Mouse (Mus musculus) spleen, postnatal 10 days (tissue): ENCODE measurements at regions not wholly inside any gene's neighbourhood (a gene's known extent, or its start where the extent isn't known, plus 50 kb on each side); places are given as distances from the start of the nearest gene placed in this dataset.

ENCODE experiments used
- DNase-seq, 2 experiments: peaks; one replicate each; pipeline ENCODE4 v3.0.0; 2021 to 2022; ENCODE audit warnings: low spot score in 2 of 2

- DNase-seq = no peak
Measured at GRCm38 (mm10) chr7:36940611-36941010, 242.7 kb downstream of the Tshz3 start.

DNA sequence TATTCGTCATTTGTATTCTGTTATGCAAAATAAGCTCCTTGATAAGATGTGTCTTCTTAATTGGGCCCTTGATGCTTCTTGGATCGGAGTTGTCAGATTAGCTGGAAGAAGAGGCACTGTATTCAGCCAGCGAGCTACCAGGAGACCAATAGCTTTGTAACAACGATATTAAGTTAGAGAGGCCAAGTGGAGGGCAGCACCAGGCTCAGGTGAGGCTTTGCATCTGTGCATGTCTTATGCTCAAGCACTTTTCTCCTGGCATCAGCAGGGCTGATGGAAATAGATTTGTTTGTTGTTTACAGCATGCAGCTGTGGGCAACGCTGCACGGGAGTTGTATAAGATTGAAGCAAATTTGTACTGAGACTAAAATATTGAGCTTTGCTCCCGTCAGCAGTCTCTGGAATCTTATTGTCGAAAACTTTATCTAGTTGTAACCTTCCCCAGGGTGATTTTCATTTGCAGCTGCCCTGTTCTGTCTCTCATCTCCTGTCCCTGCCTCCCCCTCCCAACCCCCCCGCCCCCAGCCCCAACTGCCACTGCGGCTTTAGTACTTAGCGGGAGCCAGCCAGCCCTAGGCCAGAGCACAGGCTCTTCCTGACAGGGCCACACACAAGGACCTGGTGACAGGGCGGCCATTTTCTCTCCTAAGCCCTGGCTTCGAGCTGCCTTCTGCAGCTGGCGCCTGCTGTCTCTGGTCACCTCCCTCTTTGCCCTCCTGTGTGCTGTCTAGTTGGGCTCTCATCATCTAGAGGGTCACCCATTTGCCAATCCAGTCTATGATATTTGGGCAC lies 247.3 kb downstream of the Tshz3 start:
- no peak for DNase-seq

GRCm38 (mm10) chr7:36949511-36949910 lies 251.6 kb downstream of the Tshz3 start:
- DNase-seq = no peak

GRCm38 (mm10) chr7:36955376-36955775 lies 257.5 kb downstream of the Tshz3 start:
- DNase-seq = no peak

- DNase-seq = no peak
Measured at GRCm38 (mm10) chr7:36958255-36958654, 260.3 kb downstream of the Tshz3 start.

DNA sequence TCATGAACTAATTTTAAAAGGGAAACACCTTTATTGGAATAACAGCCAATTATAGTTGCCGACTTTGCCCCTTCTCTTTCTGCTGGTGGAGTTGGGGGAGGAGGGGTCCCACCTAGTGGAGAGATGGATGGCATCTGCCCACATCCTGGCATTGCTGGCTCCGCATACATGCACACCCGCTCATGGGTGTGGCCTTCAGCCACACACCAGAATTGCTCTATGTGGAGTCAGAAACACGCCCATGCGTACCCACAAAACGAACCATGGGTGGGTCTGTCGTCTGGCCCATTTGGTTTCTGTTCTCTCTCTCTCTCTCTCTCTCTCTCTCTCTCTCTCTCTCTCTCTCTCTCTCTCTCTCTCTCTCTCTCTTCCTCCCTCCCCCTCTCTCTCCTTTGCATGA lies 273.9 kb downstream of the Tshz3 start:
- DNase-seq = no peak

GRCm38 (mm10) chr7:36973654-36974320 lies 275.9 kb downstream of the Tshz3 start:
- DNase-seq = no peak

GRCm38 (mm10) chr7:36974573-36974972 lies 276.7 kb downstream of the Tshz3 start:
- DNase-seq = no peak

DNA sequence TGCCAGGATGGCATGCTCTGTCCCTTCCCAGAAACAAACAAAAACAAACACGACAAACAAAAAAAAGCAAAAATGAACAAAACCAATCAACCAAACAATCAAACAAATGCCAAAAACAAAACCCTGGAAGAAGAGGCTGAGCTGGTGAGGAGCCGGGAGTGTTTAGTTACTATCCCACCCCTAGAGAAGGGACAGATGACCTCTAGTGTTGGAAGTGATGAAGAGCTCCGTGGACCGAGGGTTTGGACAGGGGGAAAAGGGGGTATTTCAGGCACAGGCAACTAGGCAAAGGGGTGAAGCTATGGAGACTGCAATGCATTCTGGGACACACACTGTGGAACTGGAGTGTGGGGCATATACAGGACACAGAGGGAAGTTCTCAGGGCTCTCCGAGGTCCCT lies 277.6 kb downstream of the Tshz3 start:
- DNase-seq = no peak

- no peak for DNase-seq
Measured at GRCm38 (mm10) chr7:36977819-36978218, 279.9 kb downstream of the Tshz3 start.

DNA sequence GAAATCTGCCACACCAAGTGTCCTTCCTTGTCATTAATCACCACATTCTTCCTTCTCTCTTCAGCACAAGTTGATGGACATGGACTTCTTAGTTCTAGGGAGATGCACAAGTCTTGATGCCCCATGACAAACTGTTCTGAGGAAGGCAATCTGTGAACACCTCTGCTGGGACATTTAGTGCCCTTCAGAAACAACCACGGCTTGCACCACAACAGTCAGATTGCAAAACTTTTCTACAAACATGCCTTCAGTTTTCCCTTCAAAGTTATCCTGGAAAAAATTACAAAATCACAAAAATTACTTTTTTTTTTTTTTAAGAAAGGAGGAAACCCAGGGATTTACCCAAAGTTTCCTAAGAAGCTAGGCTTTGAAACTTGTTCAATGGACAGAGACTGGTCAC lies 291.5 kb downstream of the Tshz3 start:
- no peak for DNase-seq

DNA sequence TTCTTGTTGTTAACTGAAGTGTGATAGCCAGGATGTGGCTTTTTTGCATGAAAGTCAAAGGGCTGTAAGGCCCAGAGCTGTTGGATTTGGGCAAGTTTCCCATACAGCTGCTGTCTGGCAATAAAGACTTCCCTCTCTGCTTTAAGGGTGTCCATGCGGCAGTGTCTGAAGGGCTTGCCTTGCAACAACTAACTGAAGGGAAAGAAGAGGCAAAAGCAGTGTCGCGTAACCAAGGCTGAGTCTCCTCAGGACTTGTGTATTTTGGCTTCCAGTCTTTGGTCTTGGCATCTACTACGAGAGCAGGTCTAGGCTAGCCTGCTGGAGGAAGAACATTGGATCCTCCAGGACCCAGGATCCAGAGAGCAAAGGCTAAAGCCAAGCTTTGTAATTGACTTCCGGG lies 306.7 kb downstream of the Tshz3 start:
- no peak for DNase-seq

- DNase-seq = no peak
Measured at GRCm38 (mm10) chr7:37005701-37006100, 307.8 kb downstream of the Tshz3 start.

GRCm38 (mm10) chr7:37006921-37007320 lies 309.0 kb downstream of the Tshz3 start:
- no peak for DNase-seq

- no peak for DNase-seq
Measured at GRCm38 (mm10) chr7:37011180-37011754, 313.3 kb downstream of the Tshz3 start.

DNA sequence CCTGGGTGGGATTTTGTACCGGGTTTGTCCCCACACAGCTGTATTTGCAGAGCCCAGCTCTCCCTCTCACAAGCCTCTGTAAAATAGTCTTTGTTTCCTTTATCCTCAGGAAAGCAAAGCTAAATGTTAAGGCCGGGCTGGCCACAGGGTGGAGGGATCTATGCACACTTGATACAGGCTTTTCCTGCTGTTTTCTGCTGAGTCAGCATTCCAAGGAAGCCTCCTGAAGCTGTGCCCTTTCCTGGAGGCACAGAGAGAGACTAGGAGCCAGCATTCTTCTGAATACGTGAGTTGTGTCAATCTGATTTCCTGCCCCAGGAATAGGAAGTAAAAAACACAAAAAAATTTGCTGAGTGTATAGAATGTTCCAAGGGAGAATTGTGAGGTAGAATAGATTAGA lies 322.2 kb downstream of the Tshz3 start:
- no peak for DNase-seq

GRCm38 (mm10) chr7:37024501-37025025 lies 326.6 kb downstream of the Tshz3 start:
- DNase-seq = no peak

- no peak for DNase-seq
Measured at GRCm38 (mm10) chr7:37064582-37065458, 366.9 kb downstream of the Tshz3 start.

DNA sequence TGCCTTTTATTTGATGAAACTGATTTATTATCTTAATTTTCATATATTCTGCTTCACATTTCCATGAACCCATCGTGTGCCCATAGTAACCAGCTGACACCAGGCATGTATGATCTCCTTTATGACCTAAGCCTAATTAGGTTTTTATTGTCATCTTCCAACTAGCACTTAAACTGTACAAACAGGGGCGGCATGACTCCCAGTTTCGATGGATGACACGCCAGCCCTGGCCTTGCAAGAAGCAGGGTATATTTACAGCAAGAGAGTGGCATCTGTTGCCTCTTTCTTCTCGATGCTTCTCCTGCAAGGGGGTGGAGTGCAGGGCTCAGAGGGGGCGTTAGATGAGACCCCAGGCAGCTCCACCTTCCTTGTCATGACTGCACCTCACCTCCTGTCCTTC lies 379.8 kb downstream of the Tshz3 start:
- DNase-seq = no peak

- DNase-seq = no peak
Measured at GRCm38 (mm10) chr7:37078140-37078539, 380.2 kb downstream of the Tshz3 start.

DNA sequence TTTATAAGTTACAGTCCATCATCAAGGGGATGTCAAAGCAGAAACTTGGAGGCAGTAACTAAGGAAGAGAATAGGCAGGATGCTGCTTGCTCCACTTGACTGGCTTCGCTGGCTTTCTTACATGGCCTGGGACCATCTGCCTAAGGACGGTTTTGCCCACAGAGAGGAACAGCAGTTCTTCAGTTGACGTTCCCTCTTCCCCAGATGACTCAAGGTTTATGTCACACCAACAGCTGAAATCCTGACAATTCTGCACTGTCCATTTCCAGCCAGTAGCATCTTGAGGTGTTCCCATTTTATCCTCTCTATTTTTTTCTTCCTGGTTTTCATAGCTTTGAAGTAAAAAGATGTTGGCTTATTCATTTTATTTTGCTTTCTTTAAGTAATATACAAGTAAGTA lies 391.8 kb downstream of the Tshz3 start:
- DNase-seq = no peak

- no peak for DNase-seq
Measured at GRCm38 (mm10) chr7:37092572-37092971, 394.7 kb downstream of the Tshz3 start.
